Mouse (Mus musculus) G1E (cell line): ENCODE measurements around the gene Kif22.

ENCODE experiments used
- CTCF ChIP-seq: IDR thresholded peaks from 2 replicates; pipeline ENCODE4 v1.5.1; 2012; ENCODE audit warnings: low read depth, low read length, inconsistent platforms, mixed read lengths
- GATA1 ChIP-seq: IDR thresholded peaks from 2 replicates; pipeline ENCODE4 v1.6.1; 2012; ENCODE audit warnings: borderline replicate concordance, low read length, inconsistent platforms, mixed read lengths
- POLR2AphosphoS5 ChIP-seq: IDR thresholded peaks from 2 replicates; pipeline ENCODE4 v1.6.1; 2012; ENCODE audit warnings: low read depth, low read length, inconsistent platforms; ENCODE audit not compliant: insufficient replicate concordance
- TAL1 ChIP-seq: conservative IDR thresholded peaks from 2 replicates; pipeline ENCODE4 v1.6.1; 2012; ENCODE audit warnings: low read depth, low read length, inconsistent platforms, mixed read lengths

- TF ChIP-seq CTCF (no peak), TAL1 (no peak), GATA1 (no peak), POLR2AphosphoS5 (no peak)
These were observed 18.2 kb downstream of the Kif22 start for GRCm38 (mm10) chr7:127023896-127024690.
